8 mouse cellular contexts compared by ENCODE assay signal in genomic region chr13:41605099-41606010, GRCm38 (mm10). TPM values are rescaled to one million over a fixed set of nuclear protein-coding genes. Genes with fewer than 3 reads are reported as not detected.
DNase-seq lines count a peak whose midpoint lies in the region; ATAC-seq and TF ChIP-seq lines count a peak whose summit lies in the region.

TSS of gene Tmem170b (plus strand) at chr13:41605907.

- no peak for TF ChIP-seq CTCF in cortical plate, adult 2 months (IDR thresholded peaks at IDR 0.05; ENCODE audit: extremely low read depth, insufficient read depth, low read length)

- no peaks in the 10 kb centered on the region for H3K27me3 ChIP-seq in megakaryocyte, embryonic 14.5 days (replicated peaks)

- peak within 1 kb of the TSS; percentile 98 for H3K27ac ChIP-seq in cortical plate, adult 2 months (ENCODE audit: insufficient read depth, low read length)

- H3K9me3 ChIP-seq in megakaryocyte, embryonic 14.5 days, result no peaks in the 10 kb centered on the region

- peaks cover 3% of the 10 kb centered on the region for H3K36me3 ChIP-seq in megakaryocyte, embryonic 14.5 days (replicated peaks; ENCODE audit: low read length)

- ATAC-seq in activated CD4-positive, CD25-positive, alpha-beta regulatory T cell, adult 4 months, result peak; percentile 95

- peak within 1 kb of the TSS; percentile 56 for H3K4me3 ChIP-seq in cortical plate, adult 2 months (ENCODE audit: insufficient read depth, low read length)
- peak within 1 kb of the TSS; percentile 98 for H3K4me3 ChIP-seq in megakaryocyte, embryonic 14.5 days (replicated peaks)

- peak; percentile 85 for TF ChIP-seq POLR2A in cortical plate, adult 2 months (IDR thresholded peaks at IDR 0.05; ENCODE audit: extremely low read depth, insufficient read depth, low read length)

- peaks cover 5% of the 10 kb centered on the region for H3K4me1 ChIP-seq in cortical plate, adult 2 months (ENCODE audit: control insufficient read depth, insufficient read depth, low read length)
- H3K4me1 ChIP-seq in megakaryocyte, embryonic 14.5 days, result peaks cover 66% of the 10 kb centered on the region

- DNase-seq in gastrocnemius, adult 8-10 months (ENCODE audit: low spot score in 2 of 2), result peak; percentile 96
- DNase-seq in hindlimb bud, embryonic 11.5 days (ENCODE audit: extremely low spot score, low read depth, low spot score), result peak; percentile 81
- DNase-seq in left cerebral cortex, adult 8-10 months (ENCODE audit: low spot score in 2 of 2), result peak; percentile 90 to 98
- DNase-seq in right cerebral cortex, postnatal 10 days (ENCODE audit: low spot score in 2 of 2), result peak; percentile 98 to 99
- DNase-seq in urinary bladder, postnatal 25 days (ENCODE audit: low spot score), result peak; percentile 97

RNA-seq across cellular contexts. Expression of gene Tmem170b, which starts in this region (rescaled TPM):
- polyA plus RNA-seq in activated CD4-positive, CD25-positive, alpha-beta regulatory T cell, adult 4 months (2017; shearing (Covaris generic)), result 10 to 100 TPM; 10.5 to 10.8 TPM
- polyA plus RNA-seq in cortical plate, adult 2 months (2012; rRNA removed), result 20.9 and 21.9 TPM in 2 replicates
- total RNA-seq in gastrocnemius, adult 8-10 months (2022), result 10 to 100 TPM; 32.3 to 40.8 (median 32.4) TPM
- total RNA-seq in left cerebral cortex, adult 8-10 months (2022), result 10 to 100 TPM; 78.7 to 83.4 (median 80.8) TPM
- 3.1 and 9.2 TPM in 2 replicates for polyA plus RNA-seq in megakaryocyte, embryonic 14.5 days (2012; ENCODE audit: insufficient read depth, low replicate concordance)

Comparison
In these comparisons a context has a peak if more than half of its experiments do, and no peak if none do; other contexts are left out.
1. Peak in every context shown above with its lines: DNase-seq, ATAC-seq, H3K4me3 ChIP-seq and H3K27ac ChIP-seq.